Mouse (Mus musculus) C2C12 (cell line): ENCODE data around the gene Usp35.

Experiments used
- CEBPB ChIP-seq: IDR thresholded peaks from one replicate; pipeline ENCODE4 v1.6.1; 2011; ENCODE audit warnings: low read depth, mild to moderate bottlenecking, control low read depth, moderate library complexity
- CTCF ChIP-seq: IDR thresholded peaks from one replicate; pipeline ENCODE4 v1.5.1; 2011; ENCODE audit not compliant: control insufficient read depth, insufficient read depth, insufficient read length

- no peak for TF ChIP-seq CTCF
- TF ChIP-seq CEBPB, result no peak
Observed at GRCm38 (mm10) chr7:97334406-97334805, 2.6 kb upstream of the Usp35 start.
